Mouse (Mus musculus): ENCODE measurements around the gene Col4a2. TPM values are rescaled to one million over a fixed set of nuclear protein-coding genes. Genes with fewer than 3 reads are reported as not detected.

The Col4a2 gene
- polyA plus RNA-seq, 1 experiment from 2014 or later = 76.7 TPM

- H3K9ac ChIP-seq = no peak overlapping the region
- no peak overlapping the region for H3K4me3 ChIP-seq
- H3K27ac ChIP-seq = no peak overlapping the region
- WGBS = 90% methylated on average over 3 of the region's 3 CpGs
- H3K27me3 ChIP-seq (replicated peaks) = no peaks in the 10 kb centered on the region
- no peaks in the 10 kb centered on the region for H3K9me3 ChIP-seq
- no peak overlapping the region for H3K4me2 ChIP-seq (replicated peaks)
- H3K36me3 ChIP-seq = no peaks in the 10 kb centered on the region
- no peaks in the 10 kb centered on the region for H3K4me1 ChIP-seq
- no peak for ATAC-seq (ENCODE audit: low FRiP score, low read depth)
Measured at GRCm38 (mm10) chr8:11334493-11334892, 21.9 kb downstream of the Col4a2 start.

- ATAC-seq (ENCODE audit: low FRiP score, low read depth) = no peak
- Histone ChIP-seq H3K4me3 (no peak overlapping the region), H3K27me3 (replicated peaks) (no peaks in the 10 kb centered on the region), H3K36me3 (no peaks in the 10 kb centered on the region), H3K4me1 (peaks cover 4% of the 10 kb centered on the region), H3K9ac (no peak overlapping the region), H3K9me3 (no peaks in the 10 kb centered on the region), H3K4me2 (replicated peaks) (no peak overlapping the region), H3K27ac (no peak overlapping the region)
- 85% methylated on average over 4 of the region's 4 CpGs for WGBS
Measured at GRCm38 (mm10) chr8:11335238-11335637, 22.6 kb downstream of the Col4a2 start.

GRCm38 (mm10) chr8:11336346-11336745 lies 23.7 kb downstream of the Col4a2 start:
- Histone ChIP-seq H3K36me3 (no peaks in the 10 kb centered on the region), H3K4me2 (replicated peaks) (no peak overlapping the region), H3K4me3 (no peak overlapping the region), H3K4me1 (peaks cover 5% of the 10 kb centered on the region), H3K27ac (no peak overlapping the region), H3K9me3 (no peaks in the 10 kb centered on the region), H3K9ac (no peak overlapping the region), H3K27me3 (replicated peaks) (no peaks in the 10 kb centered on the region)
- ATAC-seq (ENCODE audit: low FRiP score, low read depth) = no peak
- 92% methylated on average over 5 of the region's 5 CpGs for WGBS

GRCm38 (mm10) chr8:11337642-11338041 lies 25.0 kb downstream of the Col4a2 start:
- H3K27me3 ChIP-seq (replicated peaks) = no peaks in the 10 kb centered on the region
- H3K9me3 ChIP-seq = no peaks in the 10 kb centered on the region
- no peak overlapping the region for H3K4me3 ChIP-seq
- H3K4me2 ChIP-seq (replicated peaks) = no peak overlapping the region
- H3K9ac ChIP-seq = no peak overlapping the region
- peaks cover 5% of the 10 kb centered on the region for H3K4me1 ChIP-seq
- no peaks in the 10 kb centered on the region for H3K36me3 ChIP-seq
- WGBS = 86% methylated on average over 10 of the region's 10 CpGs
- H3K27ac ChIP-seq = no peak overlapping the region
- no peak for ATAC-seq (ENCODE audit: low FRiP score, low read depth)

GRCm38 (mm10) chr8:11338507-11338906 lies 25.9 kb downstream of the Col4a2 start:
- Histone ChIP-seq H3K4me1 (peaks cover 8% of the 10 kb centered on the region), H3K4me3 (no peak overlapping the region), H3K9ac (no peak overlapping the region), H3K4me2 (replicated peaks) (no peak overlapping the region), H3K27ac (no peak overlapping the region), H3K36me3 (no peaks in the 10 kb centered on the region), H3K27me3 (replicated peaks) (no peaks in the 10 kb centered on the region), H3K9me3 (no peaks in the 10 kb centered on the region)
- no peak for ATAC-seq (ENCODE audit: low FRiP score, low read depth)
- WGBS = 89% methylated on average over 9 of the region's 9 CpGs

GRCm38 (mm10) chr8:11340310-11341110 lies 27.9 kb downstream of the Col4a2 start:
- no peak overlapping the region for H3K4me3 ChIP-seq
- no peak overlapping the region for H3K4me2 ChIP-seq (replicated peaks)
- H3K9me3 ChIP-seq = no peaks in the 10 kb centered on the region
- ATAC-seq (ENCODE audit: low FRiP score, low read depth) = no peak
- H3K36me3 ChIP-seq = no peaks in the 10 kb centered on the region
- H3K27me3 ChIP-seq (replicated peaks) = no peaks in the 10 kb centered on the region
- H3K9ac ChIP-seq = no peak overlapping the region
- H3K4me1 ChIP-seq = peaks cover 11% of the 10 kb centered on the region
- WGBS = 69% methylated on average over 12 of the region's 12 CpGs
- no peak overlapping the region for H3K27ac ChIP-seq

- no peak for ATAC-seq (ENCODE audit: low FRiP score, low read depth)
- Histone ChIP-seq H3K4me2 (replicated peaks) (no peak overlapping the region), H3K27ac (no peak overlapping the region), H3K9me3 (no peaks in the 10 kb centered on the region), H3K36me3 (no peaks in the 10 kb centered on the region), H3K4me1 (peaks cover 11% of the 10 kb centered on the region), H3K27me3 (replicated peaks) (no peaks in the 10 kb centered on the region), H3K4me3 (no peak overlapping the region), H3K9ac (no peak overlapping the region)
- WGBS = 83% methylated on average over 3 of the region's 3 CpGs
Measured at GRCm38 (mm10) chr8:11341111-11341566, 28.5 kb downstream of the Col4a2 start.

- WGBS = 90% methylated on average over 9 of the region's 9 CpGs
- Histone ChIP-seq H3K4me2 (replicated peaks) (no peak overlapping the region), H3K36me3 (no peaks in the 10 kb centered on the region), H3K9ac (no peak overlapping the region), H3K4me1 (peaks cover 11% of the 10 kb centered on the region), H3K27ac (no peak overlapping the region), H3K4me3 (no peak overlapping the region), H3K27me3 (replicated peaks) (no peaks in the 10 kb centered on the region), H3K9me3 (no peaks in the 10 kb centered on the region)
- ATAC-seq (ENCODE audit: low FRiP score, low read depth) = no peak
Measured at GRCm38 (mm10) chr8:11344459-11344858, 31.9 kb downstream of the Col4a2 start.

- no peak for ATAC-seq (ENCODE audit: low FRiP score, low read depth)
- H3K9ac ChIP-seq = no peak overlapping the region
- peaks cover 6% of the 10 kb centered on the region; the same call in 1 of the 2 replicates for H3K4me1 ChIP-seq
- H3K27ac ChIP-seq = no peak overlapping the region
- no peak overlapping the region for H3K4me3 ChIP-seq
- H3K36me3 ChIP-seq = no peaks in the 10 kb centered on the region
- H3K27me3 ChIP-seq (replicated peaks) = no peaks in the 10 kb centered on the region
- WGBS = 88% methylated on average over 10 of the region's 10 CpGs
- no peak overlapping the region for H3K4me2 ChIP-seq (replicated peaks)
- H3K9me3 ChIP-seq = no peaks in the 10 kb centered on the region
Measured at GRCm38 (mm10) chr8:11346225-11346624, 33.6 kb downstream of the Col4a2 start.

- no peak overlapping the region for H3K9ac ChIP-seq
- no peaks in the 10 kb centered on the region for H3K27me3 ChIP-seq (replicated peaks)
- WGBS = 87% methylated on average over 9 of the region's 9 CpGs
- H3K36me3 ChIP-seq = no peaks in the 10 kb centered on the region
- no peak overlapping the region for H3K4me3 ChIP-seq
- peaks cover 6% of the 10 kb centered on the region; the same call in 1 of the 2 replicates for H3K4me1 ChIP-seq
- H3K4me2 ChIP-seq (replicated peaks) = no peak overlapping the region
- no peak overlapping the region for H3K27ac ChIP-seq
- H3K9me3 ChIP-seq = no peaks in the 10 kb centered on the region
- ATAC-seq (ENCODE audit: low FRiP score, low read depth) = no peak
Measured at GRCm38 (mm10) chr8:11347699-11348098, 35.1 kb downstream of the Col4a2 start.

GRCm38 (mm10) chr8:11348622-11349021 lies 36.0 kb downstream of the Col4a2 start:
- WGBS = 90% methylated on average over 11 of the region's 11 CpGs
- Histone ChIP-seq H3K4me3 (no peak overlapping the region), H3K9ac (no peak overlapping the region), H3K27ac (no peak overlapping the region), H3K27me3 (replicated peaks) (no peaks in the 10 kb centered on the region), H3K4me2 (replicated peaks) (no peak overlapping the region), H3K9me3 (no peaks in the 10 kb centered on the region), H3K36me3 (no peaks in the 10 kb centered on the region), H3K4me1 (peaks cover 4% of the 10 kb centered on the region; the same call in 1 of the 2 replicates)
- no peak for ATAC-seq (ENCODE audit: low FRiP score, low read depth)

GRCm38 (mm10) chr8:11351355-11351754 lies 38.8 kb downstream of the Col4a2 start:
- Histone ChIP-seq H3K9me3 (no peaks in the 10 kb centered on the region), H3K4me2 (replicated peaks) (no peak overlapping the region), H3K27ac (no peak overlapping the region), H3K27me3 (replicated peaks) (no peaks in the 10 kb centered on the region), H3K4me3 (no peak overlapping the region), H3K4me1 (no peaks in the 10 kb centered on the region), H3K36me3 (no peaks in the 10 kb centered on the region), H3K9ac (no peak overlapping the region)
- ATAC-seq (ENCODE audit: low FRiP score, low read depth) = no peak
- 86% methylated on average over 6 of the region's 6 CpGs for WGBS

GRCm38 (mm10) chr8:11352514-11352913 lies 39.9 kb downstream of the Col4a2 start:
- Histone ChIP-seq H3K4me2 (replicated peaks) (no peak overlapping the region), H3K9me3 (no peaks in the 10 kb centered on the region), H3K4me3 (no peak overlapping the region), H3K36me3 (no peaks in the 10 kb centered on the region), H3K27ac (no peak overlapping the region), H3K4me1 (no peaks in the 10 kb centered on the region), H3K9ac (no peak overlapping the region), H3K27me3 (replicated peaks) (no peaks in the 10 kb centered on the region)
- no peak for ATAC-seq (ENCODE audit: low FRiP score, low read depth)
- 73% methylated on average over 11 of the region's 11 CpGs for WGBS

Measured in neural tube, embryonic 12.5 days (tissue).